Mouse (Mus musculus) lung, adult 10 weeks (tissue): ENCODE measurements around the gene Eif5a. TPM values are rescaled to one million over a fixed set of nuclear protein-coding genes. Genes with fewer than 3 reads are reported as not detected.

Experiments
- polyA plus RNA-seq: library from polyadenylated mRNA; stranded (reverse); fragments of 350-450 nt; fragmentation: Illumina TruSeq; extraction: RNeasy Lipid Tissue Mini Kit (QIAGEN cat#74804); gene quantifications from one replicate; pipeline ENCODE4 v1.2.3, GENCODE M21; 2014; ENCODE audit warnings: low read depth, low replicate concordance; ENCODE audit not compliant: insufficient read depth

Eif5a gene
- 466 TPM for polyA plus RNA-seq

GRCm38 (mm10) chr11:69921114-69922011 lies at the start of gene Eif5a:
TSS of gene Eif5a (minus strand) at chr11:69921958.

GRCm38 (mm10) chr11:69964650-69965270 lies 43.0 kb upstream of the Eif5a start, which contains the start of gene Cldn7:
TSS of gene Cldn7 (plus strand) at chr11:69964779.

GRCm38 (mm10) chr11:69948066-69948762 lies 26.5 kb upstream of the Eif5a start, which contains the start of gene Slc2a4:
TSS of gene Slc2a4 (minus strand) at chr11:69948188.

GRCm38 (mm10) chr11:69935137-69935879 lies 13.6 kb upstream of the Eif5a start, which contains the start of gene Ybx2:
TSS of gene Ybx2 (plus strand) at chr11:69935796.

GRCm38 (mm10) chr11:69913554-69914371 lies 8.0 kb downstream of the Eif5a start, which contains the start of gene Gps2:
TSS of gene Gps2 (plus strand) at chr11:69913888.

GRCm38 (mm10) chr11:69900471-69901405 lies 21.0 kb downstream of the Eif5a start, which contains the start of the genes 2810408A11Rik and Neurl4:
TSS of gene 2810408A11Rik (minus strand) at chr11:69900987.
TSS of gene Neurl4 (plus strand) at chr11:69901072.

GRCm38 (mm10) chr11:69895291-69895690 lies 26.5 kb downstream of the Eif5a start, which contains the start of gene Acap1:
TSS of gene Acap1 (minus strand) at chr11:69895539.

GRCm38 (mm10) chr11:69880853-69881603 lies 40.7 kb downstream of the Eif5a start, which contains the start of gene Kctd11:
TSS of gene Kctd11 (minus strand) at chr11:69881406.

GRCm38 (mm10) chr11:69877878-69878277 lies 43.9 kb downstream of the Eif5a start, which contains the start of gene Tmem95:
TSS of gene Tmem95 (minus strand) at chr11:69878018.

Other genes with a start within 250 kb of the Eif5a start
- gene Eif4a1, start 249.5 kb downstream of the Eif5a start, polyA plus RNA-seq, result 289 TPM
- 47.0 TPM for gene Senp3, start 239.9 kb downstream of the Eif5a start, polyA plus RNA-seq
- 23.3 TPM for gene Tnfsf13, start 236.2 kb downstream of the Eif5a start, polyA plus RNA-seq
- 48.4 TPM for gene Tnfsf12, start 226.1 kb downstream of the Eif5a start, polyA plus RNA-seq
- gene Tnfsfm13, start 225.9 kb downstream of the Eif5a start, polyA plus RNA-seq, result 24.8 TPM
- gene Polr2a, start 163.3 kb downstream of the Eif5a start, polyA plus RNA-seq, result 16.2 TPM
- 0.85 TPM for gene Slc35g3, start 160.0 kb downstream of the Eif5a start, polyA plus RNA-seq
- gene Zbtb4, start 156.0 kb downstream of the Eif5a start, polyA plus RNA-seq, result 25.6 TPM
- 10.1 TPM for gene Chrnb1, start 126.0 kb downstream of the Eif5a start, polyA plus RNA-seq
- 3.4 TPM for gene Fgf11, start 120.1 kb downstream of the Eif5a start, polyA plus RNA-seq
- 4.9 TPM for gene Tmem102, start 116.3 kb downstream of the Eif5a start, polyA plus RNA-seq
- not detected for gene Gm39566, start 106.7 kb downstream of the Eif5a start, polyA plus RNA-seq
- gene Spem2, start 103.5 kb downstream of the Eif5a start, polyA plus RNA-seq, result not detected
- not detected for gene Spem1, start 99.8 kb downstream of the Eif5a start, polyA plus RNA-seq
- 5.3 TPM for gene Nlgn2, start 84.2 kb downstream of the Eif5a start, polyA plus RNA-seq
- 375 TPM for gene Tmem256, start 83.4 kb downstream of the Eif5a start, polyA plus RNA-seq
- 65.1 TPM for gene Plscr3, start 75.6 kb downstream of the Eif5a start, polyA plus RNA-seq
- gene Tnk1, start 63.2 kb downstream of the Eif5a start, polyA plus RNA-seq, result 5.1 TPM
- gene Tmem95, start 43.9 kb downstream of the Eif5a start, polyA plus RNA-seq, result not detected
- 11.2 TPM for gene Kctd11, start 40.6 kb downstream of the Eif5a start, polyA plus RNA-seq
- 9.7 TPM for gene Acap1, start 26.4 kb downstream of the Eif5a start, polyA plus RNA-seq
- gene 2810408A11Rik, start 21.0 kb downstream of the Eif5a start, polyA plus RNA-seq, result 0.77 TPM
- 9.9 TPM for gene Neurl4, start 20.9 kb downstream of the Eif5a start, polyA plus RNA-seq
- 43.0 TPM for gene Gps2, start 8.1 kb downstream of the Eif5a start, polyA plus RNA-seq
- 1.3 TPM for gene Ybx2, start 13.8 kb upstream of the Eif5a start, polyA plus RNA-seq
- 8.1 TPM for gene Slc2a4, start 26.2 kb upstream of the Eif5a start, polyA plus RNA-seq
- 60.8 TPM for gene Cldn7, start 42.8 kb upstream of the Eif5a start, polyA plus RNA-seq
- 86.4 TPM for gene Ctdnep1, start 59.2 kb upstream of the Eif5a start, polyA plus RNA-seq
- gene Elp5, start 60.6 kb upstream of the Eif5a start, polyA plus RNA-seq, result 40.7 TPM
- gene Gabarap, start 69.2 kb upstream of the Eif5a start, polyA plus RNA-seq, result 466 TPM
- gene Phf23, start 73.8 kb upstream of the Eif5a start, polyA plus RNA-seq, result 39.5 TPM
- gene Dvl2, start 78.6 kb upstream of the Eif5a start, polyA plus RNA-seq, result 6.0 TPM
- 82.7 TPM for gene Acadvl, start 93.5 kb upstream of the Eif5a start, polyA plus RNA-seq
- 7.3 TPM for gene Dlg4, start 95.0 kb upstream of the Eif5a start, polyA plus RNA-seq
- gene Asgr1, start 132.1 kb upstream of the Eif5a start, polyA plus RNA-seq, result 13.1 TPM
- gene Asgr2, start 170.7 kb upstream of the Eif5a start, polyA plus RNA-seq, result 0.41 TPM
- gene Mgl2, start 208.4 kb upstream of the Eif5a start, polyA plus RNA-seq, result 26.9 TPM
- 14.5 TPM for gene Clec10a, start 234.2 kb upstream of the Eif5a start, polyA plus RNA-seq